Mouse (Mus musculus) CH12.LX (cell line): ENCODE results near the gene Birc6. TPM values are rescaled to one million over a fixed set of nuclear protein-coding genes. Genes with fewer than 3 reads are reported as not detected.

Experiments
- DNase-seq: peaks from one replicate; pipeline ENCODE4 v3.0.0-alpha.2; 2013; ENCODE audit errors: extremely low read depth
- H3K27ac ChIP-seq: 2 replicates; pipeline ENCODE4 v1.5.1; 2012; ENCODE audit warnings: low read depth, mild to moderate bottlenecking, control low read depth, moderate library complexity; ENCODE audit not compliant: insufficient read depth
- H3K27me3 ChIP-seq: replicated peaks from 2 replicates; pipeline ENCODE3; 2012; ENCODE audit warnings: inconsistent platforms
- H3K36me3 ChIP-seq, 2 experiments: replicated peaks in 1 of 2; 2 replicates each; pipeline versions ENCODE3 to v1.6.1; 2012; ENCODE audit warnings: inconsistent platforms in 1 of 2, low read length in 1 of 2, mild to moderate bottlenecking in 1 of 2, mixed read lengths in 1 of 2, moderate library complexity in 1 of 2; ENCODE audit not compliant: control insufficient read depth in 1 of 2, insufficient read depth in 1 of 2
- H3K4me1 ChIP-seq, 2 experiments: 2 replicates each; pipeline ENCODE4 v1.6.1; 2012; ENCODE audit warnings: inconsistent platforms in 1 of 2, moderate library complexity in 1 of 2; ENCODE audit not compliant: insufficient read depth in 2 of 2, control insufficient read depth in 1 of 2
- H3K4me2 ChIP-seq: 2 replicates; pipeline ENCODE4 v1.6.1; 2012; ENCODE audit warnings: low read depth, mild to moderate bottlenecking, control low read depth; ENCODE audit not compliant: poor library complexity, insufficient read depth, severe bottlenecking
- H3K4me3 ChIP-seq, 3 experiments: fragments of 150-350 bp in 1 of 3; sonication (generic) in 1 of 3; replicated peaks in 1 of 3; 2 replicates each; pipeline versions ENCODE3 to v1.5.1; 2011 to 2012; ENCODE audit warnings: low read depth in 2 of 3, low read length in 2 of 3, mild to moderate bottlenecking in 2 of 3, moderate library complexity in 2 of 3, control low read depth in 1 of 3, improper control_type of control experiment in 1 of 3, inconsistent platforms in 1 of 3, mixed read lengths in 1 of 3; ENCODE audit not compliant: poor library complexity in 1 of 3
- H3K79me2 ChIP-seq: replicated peaks from 2 replicates; pipeline ENCODE4 v1.6.1; 2012; ENCODE audit warnings: mild to moderate bottlenecking, moderate library complexity; ENCODE audit not compliant: control insufficient read depth, poor library complexity, insufficient read depth, severe bottlenecking; ENCODE audit errors: extremely low read depth
- H3K9ac ChIP-seq: 2 replicates; pipeline ENCODE4 v1.6.1; 2012; ENCODE audit warnings: low read depth, mild to moderate bottlenecking, control low read depth, moderate library complexity; ENCODE audit not compliant: insufficient read depth
- H3K9me3 ChIP-seq: replicated peaks from 2 replicates; pipeline ENCODE3; 2012; ENCODE audit warnings: low read length, inconsistent platforms, mixed read lengths
- E2F4 ChIP-seq: IDR thresholded peaks from 2 replicates; pipeline ENCODE4 v1.6.1; 2011; ENCODE audit warnings: low read depth, low read length, improper control_type of control experiment; ENCODE audit not compliant: insufficient replicate concordance
- ETS1 ChIP-seq: conservative IDR thresholded peaks from 2 replicates; pipeline ENCODE4 v1.6.1; 2012; ENCODE audit warnings: low read depth, mild to moderate bottlenecking, inconsistent platforms, low read length, improper control_type of control experiment, moderate library complexity
- GABPA ChIP-seq: IDR thresholded peaks from 2 replicates; pipeline ENCODE4 v1.6.1; 2012; ENCODE audit warnings: low read depth, low read length, improper control_type of control experiment, inconsistent platforms; ENCODE audit not compliant: insufficient replicate concordance
- HCFC1 ChIP-seq: IDR thresholded peaks from 2 replicates; pipeline ENCODE4 v1.6.1; 2012; ENCODE audit warnings: low read depth, mild to moderate bottlenecking, inconsistent platforms, low read length, improper control_type of control experiment
- IRF4 ChIP-seq: IDR thresholded peaks from 2 replicates; pipeline ENCODE4 v1.6.1; 2014; ENCODE audit warnings: low read depth, mild to moderate bottlenecking, inconsistent platforms, low read length, improper control_type of control experiment
- JUN ChIP-seq: IDR thresholded peaks from 2 replicates; pipeline ENCODE4 v1.6.1; 2011; ENCODE audit warnings: low read depth, mild to moderate bottlenecking, low read length, improper control_type of control experiment, moderate library complexity; ENCODE audit not compliant: insufficient read depth
- MAFK ChIP-seq: IDR thresholded peaks from 2 replicates; pipeline ENCODE4 v1.6.1; 2011; ENCODE audit warnings: low read length, improper control_type of control experiment; ENCODE audit not compliant: insufficient replicate concordance
- MAX ChIP-seq: IDR thresholded peaks from 2 replicates; pipeline ENCODE4 v1.6.1; 2011; ENCODE audit warnings: low read length, improper control_type of control experiment
- MEF2A ChIP-seq: IDR thresholded peaks from 2 replicates; pipeline ENCODE4 v1.6.1; 2014; ENCODE audit warnings: low read depth, mild to moderate bottlenecking, inconsistent platforms, low read length, improper control_type of control experiment, borderline replicate concordance
- MYC ChIP-seq: IDR thresholded peaks from 2 replicates; pipeline ENCODE4 v1.6.1; 2011; ENCODE audit warnings: low read depth, mild to moderate bottlenecking, improper control_type of control experiment, low read length
- POLR2A ChIP-seq: IDR thresholded peaks from 2 replicates; pipeline ENCODE4 v1.6.1; 2011; ENCODE audit warnings: low read depth, mild to moderate bottlenecking, improper control_type of control experiment, low read length
- RAD21 ChIP-seq: IDR thresholded peaks from 2 replicates; pipeline ENCODE4 v1.6.1; 2011; ENCODE audit warnings: low read depth, mild to moderate bottlenecking, low read length, improper control_type of control experiment, moderate library complexity
- SIN3A ChIP-seq: IDR thresholded peaks from 2 replicates; pipeline ENCODE4 v1.6.1; 2012; ENCODE audit warnings: low read length, improper control_type of control experiment, inconsistent platforms
- SMC3 ChIP-seq: IDR thresholded peaks from 2 replicates; pipeline ENCODE4 v1.6.1; 2011; ENCODE audit warnings: low read depth, low read length, improper control_type of control experiment
- TCF12 ChIP-seq: IDR thresholded peaks from 2 replicates; pipeline ENCODE4 v1.6.1; 2014; ENCODE audit warnings: low read depth, mild to moderate bottlenecking, inconsistent platforms, low read length, improper control_type of control experiment
- UBTF ChIP-seq: IDR thresholded peaks from 2 replicates; pipeline ENCODE4 v1.6.1; 2012; ENCODE audit warnings: low read depth, mild to moderate bottlenecking, inconsistent platforms, low read length, improper control_type of control experiment, moderate library complexity
- USF1 ChIP-seq: IDR thresholded peaks from 2 replicates; pipeline ENCODE4 v1.6.1; 2014; ENCODE audit warnings: low read depth, mild to moderate bottlenecking, inconsistent platforms, low read length, improper control_type of control experiment
- ZC3H11A ChIP-seq: IDR thresholded peaks from 2 replicates; pipeline ENCODE4 v1.6.1; 2012; ENCODE audit warnings: low read depth, mild to moderate bottlenecking, inconsistent platforms, low read length, improper control_type of control experiment
- ZNF384 ChIP-seq: IDR thresholded peaks from 2 replicates; pipeline ENCODE4 v1.6.1; 2012; ENCODE audit warnings: low read depth, low read length, improper control_type of control experiment, inconsistent platforms
- dilution Hi-C: fragments of 300-500 bp; cut with MboI; formaldehyde crosslinking; loops from 2 replicates; pipeline ENCODE4 v1.14.3; 2020; ENCODE audit warnings: low sequenced_read_pairs; ENCODE audit not compliant: extremely low pct_unique_long_range_greater_than_20kb, extremely low pct_ligation_motif_present
- in situ Hi-C: fragments of 300-500 bp; cut with MboI; formaldehyde crosslinking; loops from 3 replicates; pipeline ENCODE4 v1.14.3; 2019; ENCODE audit warnings: low sequenced_read_pairs, low pct_ligation_motif_present, low pct_unique_long_range_greater_than_20kb, mixed read lengths
- polyA plus RNA-seq: library from polyadenylated mRNA; unstranded; fragments of >175 nt; gene quantifications from 2 replicates; pipeline ENCODE4 v1.2.1, GENCODE M21; 2012; ENCODE audit warnings: low read depth; ENCODE audit not compliant: insufficient read length
- total RNA-seq, 2 experiments: library from RNA; depleted of rRNA; stranded (reverse); fragments of 300-350 nt in 1 of 2; fragments of >200 nt in 1 of 2; gene quantifications; 2 replicates each; pipeline ENCODE4 v1.2.3; 2012 to 2014

Birc6 gene
- total and polyA plus RNA-seq, 3 experiments: 55.5 to 78.7 (median 57.2) TPM

- no peaks in the 10 kb centered on the region for H3K9me3 ChIP-seq
- peaks cover 2% of the 10 kb centered on the region; the same call in 1 of the 2 replicates for H3K79me2 ChIP-seq
- peaks cover 0 to 6% of the 10 kb centered on the region in 2 experiments; a peak in 1 of 4 replicates for H3K4me1 ChIP-seq
- TF ChIP-seq POLR2A (no peak), E2F4 (no peak), IRF4 (no peak), GABPA (no peak), SIN3A (no peak), ETS1 (no peak), ZNF384 (no peak)
- H3K27me3 ChIP-seq: no peaks in the 10 kb centered on the region
- H3K27ac ChIP-seq: no peak overlapping the region
- in situ Hi-C loops: no loop called here
- no peak overlapping the region for H3K4me3 ChIP-seq
- H3K36me3 ChIP-seq: peaks cover 31 to 74% of the 10 kb centered on the region in 2 experiments
- no peak overlapping the region for H3K4me2 ChIP-seq
- DNase-seq: no peak
- no peak overlapping the region for H3K9ac ChIP-seq
- dilution Hi-C loops: no loop called here
Measured at GRCm38 (mm10) chr17:74670031-74670430, 141.9 kb downstream of the Birc6 start.

- Histone ChIP-seq H3K9ac (no peak overlapping the region), H3K4me1 (peaks cover 0 to 3% of the 10 kb centered on the region in 2 experiments; a peak in 1 of 4 replicates), H3K9me3 (no peaks in the 10 kb centered on the region), H3K36me3 (peaks cover 44 to 81% of the 10 kb centered on the region in 2 experiments), H3K79me2 (peaks cover 2% of the 10 kb centered on the region; the same call in 1 of the 2 replicates), H3K27me3 (no peaks in the 10 kb centered on the region), H3K4me3 (no peak overlapping the region)
- dilution Hi-C loops: no loop called here
- no peak for DNase-seq
- in situ Hi-C loops: no loop called here
- TF ChIP-seq TCF12 (no peak), MEF2A (no peak), HCFC1 (no peak), ZNF384 (no peak), POLR2A (no peak), RAD21 (no peak), SMC3 (no peak), JUN (no peak), MYC (no peak), SIN3A (no peak), ZC3H11A (no peak), USF1 (no peak), MAFK (no peak), MAX (no peak), UBTF (no peak)
- TF ChIP-seq, all 38 proteins: peak for 0
- Histone ChIP-seq H3K4me2 (no peak overlapping the region), H3K27ac (no peak overlapping the region)
Measured at GRCm38 (mm10) chr17:74672446-74672845, 144.4 kb downstream of the Birc6 start.
